Mouse (Mus musculus): ENCODE results near the gene Evc. TPM values are rescaled to one million over a fixed set of nuclear protein-coding genes. Genes with fewer than 3 reads are reported as not detected.

The Evc gene
- 10 to 100 TPM; 18.9 to 21.4 TPM for total RNA-seq (2021)
- long read RNA-seq, experiment 1, full-length matches to known transcripts, result 3 of 16 reads
- long read RNA-seq, experiment 1, partial matches to known transcripts, result 3 of 16 reads
- long read RNA-seq, experiment 1, other reads (novel, unspliced or antisense), result 10 of 16 reads
- long read RNA-seq, experiment 2, full-length matches to known transcripts, result 2 of 23 reads
- long read RNA-seq, experiment 2, partial matches to known transcripts, result 3 of 23 reads
- long read RNA-seq, experiment 2, other reads (novel, unspliced or antisense), result 18 of 23 reads

DNA sequence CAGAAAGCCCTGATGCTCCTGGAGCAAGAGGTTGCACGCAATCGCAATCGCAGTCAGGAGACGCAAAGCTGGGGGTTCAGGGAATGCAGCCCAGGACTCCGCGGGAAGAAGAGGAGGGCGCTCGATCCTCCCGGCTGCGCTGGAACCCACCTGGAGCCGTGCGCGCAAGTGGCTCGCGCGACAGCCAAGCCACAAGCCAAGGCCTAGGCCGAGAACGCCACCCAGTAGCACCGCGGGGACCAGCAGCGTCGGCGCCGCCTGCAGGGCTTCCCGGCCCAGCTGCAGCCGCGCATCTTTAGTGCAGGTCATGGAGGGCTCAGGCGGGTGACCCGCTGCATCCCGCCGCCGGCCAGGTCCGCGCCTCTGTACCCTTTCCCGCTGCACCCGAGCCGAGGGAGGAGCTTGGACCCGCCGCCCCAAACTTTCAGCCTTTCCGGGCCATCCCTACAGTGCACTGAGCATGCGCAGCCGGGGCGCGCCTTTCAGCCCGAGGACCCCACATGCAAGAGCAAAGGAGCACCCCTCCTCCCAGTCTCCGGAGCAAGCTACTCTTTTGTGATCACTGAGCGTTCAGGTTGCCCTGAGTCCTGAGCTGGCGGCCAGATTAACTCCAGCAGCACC lies at the start of gene Evc:
Evc (minus strand) TSS at position 410 of the 621 bp plus-strand sequence.
- intact Hi-C loops (cut with DNase I; ENCODE audit: low total_unique reads), result no loop called here
- DNase-seq, result peak; percentile 81

DNA sequence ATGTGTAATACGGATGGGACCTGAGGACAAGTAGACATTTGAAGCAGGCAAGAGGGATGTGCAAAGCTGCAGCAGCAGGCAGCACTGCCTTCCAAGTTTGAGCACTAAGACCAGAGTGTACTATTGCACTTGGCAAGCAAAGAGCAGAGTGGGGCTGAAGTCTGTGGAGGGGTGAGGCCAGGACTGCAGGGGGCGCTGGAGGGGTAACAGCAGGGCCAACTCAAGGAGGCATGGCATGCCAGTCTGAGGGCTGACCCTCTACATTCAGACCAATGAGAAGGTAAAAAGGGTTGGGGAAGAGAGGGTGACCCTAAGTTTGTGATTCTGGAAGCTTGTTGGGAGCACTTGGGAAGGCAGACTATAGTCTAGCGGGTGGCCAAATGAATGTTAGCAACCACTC lies 46.9 kb upstream of the Evc start:
- no peak for DNase-seq
- intact Hi-C loops (cut with DNase I; ENCODE audit: low total_unique reads), result no loop called here

DNA sequence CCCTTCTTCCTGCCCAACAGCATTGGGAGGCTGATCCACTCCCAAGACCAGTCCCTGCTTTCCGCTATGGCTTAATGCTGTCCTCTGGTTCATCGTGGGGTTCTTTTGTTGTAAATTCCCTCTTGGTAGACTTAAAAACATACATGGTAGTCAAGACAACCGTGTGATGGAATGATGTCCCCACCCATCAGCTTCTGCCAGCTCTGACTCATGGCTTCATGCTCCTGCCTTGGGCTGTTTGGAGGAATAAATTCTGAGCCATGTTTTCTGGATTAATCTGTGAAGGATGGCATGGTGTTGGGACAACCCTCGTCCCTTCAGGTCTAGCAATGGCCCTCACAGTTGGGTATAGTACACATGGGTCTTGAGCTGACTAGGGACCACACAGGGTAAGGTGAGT lies 43.9 kb upstream of the Evc start:
- DNase-seq, result peak; percentile 20
- intact Hi-C loops (cut with DNase I; ENCODE audit: low total_unique reads), result no loop called here

DNA sequence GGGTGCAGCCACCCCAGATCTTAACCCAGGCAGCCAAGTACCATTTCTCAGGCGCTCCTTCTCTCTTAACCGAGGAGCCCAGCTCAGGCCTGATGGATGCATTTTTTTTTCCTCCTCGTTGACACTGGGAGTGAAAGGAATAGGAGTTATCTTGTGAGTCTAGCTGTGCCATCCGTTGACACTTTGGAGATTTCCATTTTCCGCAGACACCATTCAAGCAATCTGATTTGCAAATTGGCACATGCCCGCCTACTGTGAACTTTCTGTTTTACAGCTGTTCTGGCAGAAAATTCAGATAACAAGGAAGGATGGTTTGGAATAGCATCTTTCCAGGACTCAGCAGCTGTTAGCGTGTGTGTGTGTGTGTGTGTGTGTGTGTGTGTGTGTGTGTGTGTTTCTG lies 40.7 kb upstream of the Evc start:
- intact Hi-C loops (cut with DNase I; ENCODE audit: low total_unique reads), result no loop called here
- no peak for DNase-seq

DNA sequence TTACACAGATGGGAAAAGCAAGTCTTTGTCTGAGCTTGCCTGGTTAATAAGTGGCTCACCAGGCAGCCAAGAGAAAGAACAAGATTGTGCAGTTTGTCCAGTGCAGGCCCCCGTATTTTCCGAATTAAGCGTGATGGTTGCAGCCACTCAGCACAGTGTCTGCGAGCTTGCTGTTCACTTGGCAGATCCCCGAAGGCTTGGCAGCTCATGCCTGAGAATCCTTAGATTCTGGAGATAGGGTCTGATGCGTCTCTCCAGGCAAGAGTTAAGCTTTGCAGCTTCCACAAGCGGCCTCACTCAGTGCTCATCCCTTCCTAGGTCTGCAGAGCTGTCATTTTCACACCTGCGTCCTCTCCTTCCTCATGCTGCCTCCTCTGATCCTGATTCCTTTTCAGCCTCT lies 32.1 kb upstream of the Evc start:
- intact Hi-C loops (cut with DNase I; ENCODE audit: low total_unique reads), result no loop called here
- no peak for DNase-seq

DNA sequence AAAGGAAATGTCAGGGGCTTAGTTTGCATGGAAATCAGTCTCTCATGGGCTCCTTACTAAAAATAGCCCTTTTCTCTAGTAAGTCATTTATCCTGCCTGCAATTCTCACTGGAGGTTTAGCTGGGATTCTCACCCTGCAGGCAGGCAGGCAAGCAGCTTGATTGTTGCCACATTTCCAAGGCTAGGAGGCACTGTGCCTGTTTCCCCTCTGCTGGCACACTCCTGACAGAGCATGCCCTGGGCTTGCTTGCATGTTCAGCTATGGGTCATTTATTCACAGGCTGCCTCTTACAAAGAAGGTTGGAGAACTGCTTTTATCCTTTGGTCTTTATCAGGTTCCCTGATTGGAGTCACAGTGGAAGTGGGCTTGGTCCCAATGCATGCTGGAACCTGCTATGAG lies 29.1 kb upstream of the Evc start:
- no peak for DNase-seq
- intact Hi-C loops (cut with DNase I; ENCODE audit: low total_unique reads), result no loop called here

DNA sequence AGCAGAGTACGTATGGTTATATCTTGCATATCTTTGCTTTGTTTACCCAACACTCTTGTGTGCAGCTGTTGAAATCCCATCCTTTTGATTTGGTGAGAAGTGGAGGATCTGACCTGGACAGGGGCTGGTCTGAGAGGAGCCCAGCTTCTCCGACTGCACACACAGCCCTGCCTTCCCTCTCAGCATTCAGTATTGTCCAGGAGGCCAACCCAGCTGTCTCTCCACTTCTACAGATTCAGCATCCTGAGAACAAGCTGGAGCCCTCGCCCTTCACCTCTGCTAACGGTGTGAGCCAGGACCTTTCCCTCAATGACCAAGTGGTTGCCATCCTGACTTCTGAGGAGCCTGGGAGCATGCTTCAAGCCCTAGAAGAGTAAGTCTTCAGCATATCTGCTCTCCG lies 26.6 kb upstream of the Evc start:
- intact Hi-C loops (cut with DNase I; ENCODE audit: low total_unique reads), result no loop called here
- no peak for DNase-seq

DNA sequence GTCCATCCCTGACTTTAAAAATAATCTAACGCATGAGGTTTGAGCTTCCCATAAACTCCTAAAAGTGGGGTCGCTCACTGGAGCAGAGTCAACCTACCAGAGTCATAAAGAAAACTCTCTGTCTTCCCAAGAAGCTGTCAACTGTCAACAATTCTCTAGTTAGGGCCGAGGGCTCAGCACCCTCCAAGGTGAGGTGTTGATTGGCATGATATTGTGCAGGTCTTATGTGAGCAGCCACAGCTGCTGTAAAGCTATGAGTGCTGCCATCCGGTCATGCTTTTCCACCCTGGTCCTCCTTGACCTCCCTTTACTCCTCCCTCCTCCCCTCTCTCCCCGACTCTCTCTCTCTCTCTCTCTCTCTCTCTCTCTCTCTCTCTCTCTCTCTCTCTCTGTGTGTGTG lies 25.9 kb upstream of the Evc start:
- intact Hi-C loops (cut with DNase I; ENCODE audit: low total_unique reads), result no loop called here
- DNase-seq, result no peak

DNA sequence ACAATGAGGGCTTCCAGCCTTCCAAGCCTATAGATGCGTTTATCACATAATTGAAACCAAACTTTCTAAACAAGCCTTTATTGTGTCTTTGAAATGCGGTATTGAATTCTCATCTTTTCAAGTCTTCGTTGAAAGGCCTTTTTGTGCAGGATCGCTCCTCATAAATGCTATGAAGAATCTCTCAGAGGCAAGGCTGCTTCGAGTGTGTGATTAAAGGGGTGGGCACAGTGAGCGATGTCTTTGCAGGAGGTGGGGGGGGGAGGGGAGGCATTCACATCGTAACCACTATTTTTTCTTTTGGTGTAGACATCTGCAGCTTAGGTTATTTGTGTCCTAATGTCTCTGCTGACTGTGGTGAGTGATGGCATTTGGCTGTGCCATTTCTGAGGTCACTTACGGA lies 19.3 kb upstream of the Evc start:
- no peak for DNase-seq
- intact Hi-C loops (cut with DNase I; ENCODE audit: low total_unique reads), result loop anchor here (5.0 kb wide), 1 partner anchor 59 kb away; no protein-coding TSS in a partner anchor

DNA sequence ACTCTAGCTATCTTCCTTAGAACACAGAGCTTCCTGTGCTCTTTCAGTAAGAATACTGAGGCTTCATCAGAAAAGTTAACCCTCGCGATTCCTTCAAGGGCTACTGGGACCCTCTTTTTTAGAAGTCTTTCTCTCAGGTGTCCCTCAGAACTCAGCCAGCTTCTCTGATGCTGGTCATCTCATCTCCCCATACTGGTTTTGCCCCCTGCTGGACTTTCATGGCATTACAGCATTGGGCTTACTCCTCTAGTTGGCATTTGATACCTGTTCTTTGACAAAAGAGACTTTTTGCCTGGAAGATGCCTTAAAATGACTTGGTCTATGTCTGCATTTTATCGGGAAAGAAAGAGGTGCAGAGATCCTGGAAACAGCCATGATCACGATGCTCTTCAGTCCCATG lies 17.7 kb upstream of the Evc start:
- intact Hi-C loops (cut with DNase I; ENCODE audit: low total_unique reads), result no loop called here
- DNase-seq, result peak; percentile 40

DNA sequence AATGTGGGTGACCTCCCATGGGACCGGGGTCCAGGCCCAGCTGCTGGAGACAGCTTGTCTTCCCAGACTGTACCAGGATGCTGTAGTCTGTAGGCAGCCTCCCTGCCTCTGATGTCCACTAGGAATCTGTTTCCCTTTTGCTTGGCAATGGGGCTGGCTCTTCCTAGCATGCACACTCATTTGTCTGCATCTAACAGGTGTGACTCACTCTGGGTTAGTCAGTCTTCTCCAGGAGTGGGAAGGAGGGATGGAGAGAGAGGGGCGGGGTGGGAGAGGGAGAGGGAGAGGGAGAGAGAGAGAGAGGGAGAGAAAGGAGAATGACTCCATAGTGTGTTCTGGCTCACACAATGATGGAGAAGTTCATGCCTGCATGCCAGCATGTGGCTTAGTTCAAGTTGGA lies 15.1 kb upstream of the Evc start:
- intact Hi-C loops (cut with DNase I; ENCODE audit: low total_unique reads), result no loop called here

DNA sequence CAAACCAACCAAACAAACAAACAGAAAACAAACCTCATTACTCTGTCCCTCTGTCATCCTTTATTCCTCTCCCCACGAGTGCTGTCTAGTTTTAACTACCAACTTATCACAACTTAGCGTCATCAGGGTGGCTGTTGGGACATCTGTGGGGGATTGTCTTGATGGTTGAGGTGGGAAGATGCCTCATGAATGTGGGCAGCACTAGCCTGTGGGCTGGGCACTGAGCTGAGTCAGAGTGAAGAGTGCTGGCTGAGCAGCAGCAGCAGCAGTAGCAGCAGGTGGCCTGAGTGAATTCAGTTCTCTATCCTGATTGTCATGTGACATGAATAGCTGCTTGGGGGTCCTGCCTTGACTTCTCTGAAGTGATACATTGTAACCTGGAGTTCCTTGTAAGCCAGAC lies 7.3 kb upstream of the Evc start:
- DNase-seq, result no peak
- intact Hi-C loops (cut with DNase I; ENCODE audit: low total_unique reads), result no loop called here

More for the DNA sequence above, 15.1 kb upstream of the Evc start:
- no peak for DNase-seq

DNA sequence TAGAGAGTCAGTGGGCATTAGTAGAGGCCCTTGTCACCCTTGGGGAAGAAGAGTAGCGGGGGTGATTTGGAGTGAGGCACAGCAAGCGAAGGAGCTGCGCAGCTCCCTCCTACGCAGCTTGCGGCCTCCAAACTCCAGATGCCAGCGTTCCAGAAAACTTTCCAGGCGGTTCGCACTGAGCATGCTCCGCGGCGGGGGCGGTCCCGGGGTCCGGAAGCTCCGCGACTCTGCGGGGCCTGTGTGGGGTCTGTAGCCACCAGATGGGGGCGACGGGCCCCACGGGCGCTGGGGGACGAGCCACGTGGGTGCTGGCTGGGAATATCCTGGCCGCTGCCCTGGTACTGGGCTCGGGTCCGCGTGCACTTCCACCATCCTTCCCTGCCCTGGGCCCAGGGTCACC lies 1.6 kb upstream of the Evc start, which contains the start of gene Evc2:
Evc2 (plus strand) TSS at position 212 of the 400 bp plus-strand sequence.
- intact Hi-C loops (cut with DNase I; ENCODE audit: low total_unique reads), result no loop called here

DNA sequence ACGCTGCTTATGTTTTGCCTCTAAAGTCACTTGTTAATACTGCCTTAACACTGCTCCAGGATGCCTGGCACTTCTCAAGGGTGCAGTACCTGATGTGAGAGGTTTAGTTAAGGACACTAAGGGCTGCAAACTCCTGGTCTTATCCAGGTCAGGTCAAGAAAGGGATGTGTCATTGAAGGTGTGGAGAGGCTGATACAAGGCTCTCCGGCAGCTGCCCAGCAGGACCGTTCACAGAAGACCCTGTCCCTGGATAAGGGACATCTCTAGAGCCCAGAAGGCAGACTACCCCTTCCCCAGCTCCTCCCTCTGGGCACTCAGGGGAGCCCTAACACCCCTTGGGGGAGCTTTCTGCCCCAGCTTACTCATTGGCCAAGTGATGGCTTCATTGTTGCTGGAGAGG lies 1.0 kb upstream of the Evc start:
- no peak for DNase-seq
- intact Hi-C loops (cut with DNase I; ENCODE audit: low total_unique reads), result no loop called here

More for the DNA sequence above, 1.6 kb upstream of the Evc start, which contains the start of gene Evc2:
- peak; percentile 80 for DNase-seq

DNA sequence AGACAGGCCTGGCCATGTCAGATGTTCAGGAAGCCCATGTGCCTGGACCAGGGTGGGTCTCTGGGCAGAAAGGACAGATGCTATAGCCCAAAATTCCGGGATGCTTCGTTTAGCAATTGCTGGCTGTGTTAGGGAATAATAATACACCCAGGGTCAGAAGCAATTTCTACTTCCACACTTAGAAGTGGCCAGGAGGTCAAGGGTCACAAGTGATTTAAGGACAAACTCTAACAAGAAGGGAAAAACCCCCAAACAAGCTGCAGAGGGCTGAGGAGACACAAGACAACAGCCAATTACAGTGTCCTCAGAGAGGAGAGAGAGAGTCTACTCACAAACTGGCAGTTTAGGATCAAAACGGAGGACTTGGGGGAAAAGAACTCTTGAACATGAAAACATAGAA lies 1.6 kb downstream of the Evc start:
- intact Hi-C loops (cut with DNase I; ENCODE audit: low total_unique reads), result no loop called here
- DNase-seq, result no peak

DNA sequence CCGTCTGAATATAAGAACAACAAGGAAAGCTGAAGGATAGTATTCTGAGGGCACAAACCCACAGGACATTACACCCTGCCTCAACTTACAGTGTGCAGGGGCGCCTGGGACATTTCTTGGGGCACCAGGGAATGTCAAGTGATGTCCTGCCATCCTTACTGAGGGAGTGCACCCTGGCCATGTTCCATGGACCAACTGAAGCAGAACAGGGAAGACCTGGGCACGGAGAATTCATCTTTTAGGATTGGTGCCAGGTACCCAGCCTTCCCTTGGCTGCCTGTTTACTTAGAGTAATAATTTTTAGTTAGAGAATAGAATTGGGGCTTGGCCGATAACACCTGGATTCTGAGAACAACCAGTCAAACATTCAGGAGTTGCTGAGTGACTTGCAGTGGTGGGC lies 4.6 kb downstream of the Evc start:
- DNase-seq, result no peak
- intact Hi-C loops (cut with DNase I; ENCODE audit: low total_unique reads), result no loop called here

DNA sequence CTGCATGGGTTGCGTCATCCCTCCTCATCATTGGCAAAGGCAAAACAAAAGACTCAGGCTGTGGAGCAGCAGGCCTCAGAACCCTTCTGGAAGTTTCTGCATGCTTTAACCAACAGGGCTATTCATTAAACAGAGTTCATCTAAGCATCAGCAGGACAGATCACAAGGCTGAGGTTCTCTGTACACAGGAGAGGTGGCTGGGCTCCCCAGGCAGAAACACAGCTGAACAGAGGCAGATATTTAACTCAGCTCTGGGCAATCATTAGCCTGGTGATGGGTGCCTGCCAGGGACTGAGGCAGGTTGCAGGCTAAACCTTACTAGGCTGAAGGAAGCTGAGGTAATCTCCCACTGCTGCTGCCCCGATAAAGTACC lies 5.6 kb downstream of the Evc start:
- no peak for DNase-seq
- intact Hi-C loops (cut with DNase I; ENCODE audit: low total_unique reads), result no loop called here

DNA sequence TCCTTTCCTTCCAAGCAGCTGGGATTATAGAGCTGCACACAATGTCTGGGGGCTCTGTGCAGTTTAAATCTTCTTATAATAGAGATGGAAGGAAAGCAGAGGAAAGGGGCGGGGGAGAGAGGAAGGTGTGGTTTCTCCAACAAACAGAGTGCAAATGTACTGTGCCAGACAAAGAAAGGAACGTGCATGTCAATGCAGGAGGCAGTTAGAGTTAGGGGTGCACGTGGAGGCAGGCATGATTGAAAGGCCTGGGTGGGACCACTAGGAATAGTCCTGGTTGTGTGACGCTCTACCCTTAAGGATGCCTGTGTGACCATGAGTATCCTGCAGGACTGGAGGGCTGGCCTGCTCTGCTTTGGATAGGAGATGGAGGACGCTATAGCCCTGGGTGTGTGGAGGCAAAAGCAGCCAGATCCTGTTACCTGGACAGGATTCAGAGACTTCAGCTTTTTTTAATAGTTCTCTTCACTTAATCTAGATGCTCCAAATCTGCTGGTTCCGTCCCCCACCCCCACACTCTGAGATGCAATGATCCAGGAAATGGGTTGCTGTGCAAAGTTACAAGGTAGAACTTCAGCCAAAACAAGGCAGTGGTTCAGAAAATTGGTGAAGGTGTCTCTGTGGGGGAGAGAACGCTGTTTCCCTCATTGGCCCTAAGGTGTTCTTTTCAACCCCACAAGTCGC lies 6.1 kb downstream of the Evc start:
- intact Hi-C loops (cut with DNase I; ENCODE audit: low total_unique reads), result no loop called here
- DNase-seq, result no peak

DNA sequence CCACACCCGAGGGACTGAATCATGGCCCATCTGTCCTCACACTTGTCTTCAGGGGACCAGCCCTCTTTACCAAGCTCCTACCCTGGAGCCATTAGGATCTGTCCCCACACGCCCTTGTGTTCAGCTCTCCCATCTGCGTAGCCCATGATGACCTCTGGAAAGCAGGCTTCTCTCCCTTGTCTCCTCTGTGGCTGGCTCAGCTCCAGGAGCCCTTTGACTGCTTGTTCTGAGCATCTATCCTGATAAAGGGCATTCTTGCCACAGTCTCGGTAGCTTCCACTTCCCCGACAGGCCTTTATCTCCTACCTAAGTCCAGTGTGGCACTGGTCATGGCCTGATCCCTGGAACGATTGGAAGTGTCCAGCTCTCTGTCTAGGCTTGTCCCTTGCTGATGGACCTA lies 10.0 kb downstream of the Evc start:
- intact Hi-C loops (cut with DNase I; ENCODE audit: low total_unique reads), result no loop called here
- DNase-seq, result no peak

DNA sequence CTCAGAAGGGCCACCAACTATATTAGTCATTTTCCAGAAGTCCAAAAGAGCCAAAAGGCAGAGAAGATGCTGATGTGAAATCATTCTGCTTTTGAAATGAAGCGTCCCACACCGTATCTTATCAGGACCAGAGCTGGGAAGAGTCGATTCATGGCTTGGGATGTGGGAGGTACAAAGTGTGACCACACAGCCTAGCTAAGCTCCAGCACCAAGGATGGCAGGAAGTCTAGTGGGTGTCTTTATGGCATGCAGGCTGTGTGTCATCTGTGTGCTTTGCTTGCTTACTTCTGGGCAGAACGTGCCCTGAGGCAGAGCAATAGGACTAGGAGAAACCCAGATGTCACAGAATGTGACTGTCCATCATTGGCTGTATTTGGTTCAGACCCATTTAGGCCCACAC lies 15.9 kb downstream of the Evc start:
- intact Hi-C loops (cut with DNase I; ENCODE audit: low total_unique reads), result no loop called here

DNA sequence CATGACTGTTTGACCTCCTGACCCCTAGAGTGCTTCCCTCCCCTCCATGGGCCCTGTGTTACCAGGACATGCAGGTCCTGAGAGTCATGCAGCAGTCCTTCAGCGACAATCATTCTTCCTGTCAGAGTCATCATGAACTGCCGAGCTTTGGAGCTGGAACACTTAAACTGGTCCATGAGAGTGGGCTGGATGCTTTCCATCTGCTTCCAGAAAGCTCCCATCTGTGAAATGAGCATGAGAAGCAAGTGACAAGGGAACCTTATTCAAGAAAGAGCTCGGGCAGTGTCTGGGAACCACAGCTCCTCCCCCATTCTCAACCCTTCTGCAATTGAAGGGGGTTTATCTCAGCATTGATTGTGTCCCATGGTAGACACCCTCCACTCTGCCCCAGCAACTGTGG lies 16.5 kb downstream of the Evc start:
- no peak for DNase-seq
- intact Hi-C loops (cut with DNase I; ENCODE audit: low total_unique reads), result no loop called here

More for the DNA sequence above, 15.9 kb downstream of the Evc start:
- no peak for DNase-seq

Data from gastrocnemius, postnatal 14 days (tissue).